Mouse (Mus musculus) layer of hippocampus, adult 9-10 months (tissue): ENCODE results near the gene Rd3.
A peak's percentile ranks its signal among the peaks of the same experiment; 100 is the strongest.

Source experiments
- DNase-seq: peaks from one replicate; pipeline ENCODE4 v3.0.0; 2022; ENCODE audit warnings: low spot score

Gene Rd3

GRCm38 (mm10) chr1:191977187-191977586 is at the start of gene Rd3:
Gene Rd3, plus strand, starts transcription at chr1:191977370.
- DNase-seq = no peak

DNA sequence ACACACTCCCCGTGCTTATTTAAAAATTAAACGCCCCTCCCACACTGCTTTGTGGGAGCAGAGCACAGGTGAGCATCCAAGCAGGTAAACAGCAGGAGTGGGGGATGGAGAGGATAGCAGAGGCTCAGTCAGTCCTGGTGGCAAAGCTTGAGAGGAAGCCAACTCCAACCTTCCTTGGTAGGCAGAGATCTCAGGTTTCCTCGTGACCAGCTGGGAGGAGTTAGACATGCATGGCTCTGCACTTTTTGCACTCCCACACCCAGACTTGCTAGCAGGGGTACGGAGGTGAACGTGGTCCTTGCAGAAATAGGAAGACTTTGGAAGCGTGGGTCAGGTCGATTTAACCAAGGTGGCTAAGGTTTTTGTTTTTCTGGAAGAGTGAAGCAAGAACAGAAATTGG is 48.8 kb upstream of the Rd3 start:
- DNase-seq = no peak

- no peak for DNase-seq
Observed at GRCm38 (mm10) chr1:191929065-191929464, 48.1 kb upstream of the Rd3 start.

DNA sequence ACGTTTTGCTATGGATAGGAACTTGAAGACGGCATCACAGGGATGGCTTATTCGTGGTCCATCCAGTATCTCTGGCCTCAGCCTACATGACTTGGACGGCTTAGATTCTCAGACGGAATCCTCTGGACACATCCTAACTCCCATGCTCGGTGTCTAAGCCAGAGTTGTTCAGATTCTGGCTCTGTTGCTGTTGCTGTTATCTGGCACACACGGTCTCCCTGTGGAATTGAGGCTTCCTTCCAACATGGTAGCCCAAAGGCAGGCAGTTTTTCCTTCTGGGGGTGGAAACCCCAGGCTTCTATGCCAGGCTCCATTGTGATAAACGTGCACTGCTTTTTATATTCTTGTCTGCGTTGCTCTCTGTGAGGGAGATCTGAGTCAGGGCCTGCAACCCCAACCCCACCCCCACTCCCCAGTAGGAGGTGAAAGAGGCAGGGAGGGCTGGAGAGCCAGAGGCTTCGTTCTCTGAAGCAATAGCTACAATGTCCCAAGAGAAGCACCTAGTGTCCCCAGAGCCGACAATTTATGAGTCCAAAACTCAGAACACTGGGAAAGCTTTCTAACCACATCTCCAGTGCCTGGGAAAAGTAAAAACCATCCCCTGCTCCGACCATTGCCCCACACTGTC is 47.2 kb upstream of the Rd3 start:
- no peak for DNase-seq

- DNase-seq = no peak
Observed at GRCm38 (mm10) chr1:191930525-191931105, 46.6 kb upstream of the Rd3 start.

- DNase-seq = no peak
Observed at GRCm38 (mm10) chr1:191932286-191932985, 44.7 kb upstream of the Rd3 start.

- DNase-seq = no peak
Observed at GRCm38 (mm10) chr1:191932986-191933632, 44.1 kb upstream of the Rd3 start.

DNA sequence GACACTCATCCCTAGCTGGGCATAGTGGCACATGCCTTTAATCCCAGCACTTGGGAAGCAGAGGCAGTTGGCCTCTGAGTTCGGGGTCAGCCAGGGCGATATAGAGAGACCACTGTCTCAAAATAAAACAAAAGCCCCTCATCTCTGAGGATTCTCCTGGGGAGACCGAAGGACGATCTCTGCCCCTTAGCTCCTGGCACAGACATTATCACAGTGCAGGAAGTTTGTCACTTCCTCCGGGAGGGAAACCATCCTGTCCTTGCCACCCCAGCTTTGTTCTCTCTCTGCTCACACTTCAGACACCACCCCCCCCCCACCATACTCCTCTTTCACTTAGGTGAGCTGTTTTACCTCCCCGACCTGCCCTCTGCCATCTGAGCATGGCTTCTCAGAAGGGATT is 33.5 kb upstream of the Rd3 start:
- DNase-seq = no peak

DNA sequence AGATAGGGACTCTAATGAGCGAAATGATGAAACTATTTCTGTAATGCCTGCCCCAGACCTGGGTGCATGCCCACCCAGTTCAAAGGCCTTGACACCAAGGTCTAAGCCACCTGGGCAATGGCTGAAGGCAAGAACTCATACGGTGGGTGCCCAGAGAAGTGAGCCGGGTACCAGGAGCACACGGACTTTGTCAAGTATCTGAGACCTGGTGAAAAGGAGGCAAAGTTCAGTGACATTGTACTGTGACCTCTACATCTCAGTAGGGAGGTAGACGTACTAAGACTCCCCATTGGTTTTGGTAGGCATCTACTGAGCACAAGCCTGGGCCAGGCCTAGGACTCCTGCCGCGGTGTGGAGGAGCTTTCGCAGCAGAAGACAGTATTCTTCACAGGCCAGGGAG is 31.8 kb upstream of the Rd3 start:
- no peak for DNase-seq

GRCm38 (mm10) chr1:191945756-191946155 is 31.4 kb upstream of the Rd3 start:
- DNase-seq = no peak

DNA sequence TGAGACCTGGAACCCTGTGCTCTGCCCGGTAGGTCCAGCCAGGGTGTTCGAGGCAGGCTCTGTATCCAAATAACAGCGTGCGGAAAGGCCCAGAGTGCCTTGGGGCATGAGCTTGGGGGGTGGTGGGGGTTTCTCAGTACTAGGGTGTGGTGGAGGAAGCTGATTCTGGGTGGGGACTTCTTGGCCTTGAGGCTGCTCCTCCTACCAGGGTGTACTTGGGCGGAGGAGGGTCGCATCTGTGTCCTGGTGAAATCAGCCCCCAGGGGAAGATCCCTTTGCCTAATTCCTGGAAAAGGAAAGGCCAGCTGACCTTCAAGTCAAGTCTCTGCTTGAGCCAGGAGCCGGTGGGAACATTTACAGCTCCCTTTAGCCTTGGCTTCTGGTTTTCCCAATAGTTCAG is 30.9 kb upstream of the Rd3 start:
- DNase-seq = no peak

GRCm38 (mm10) chr1:191946835-191947234 is 30.3 kb upstream of the Rd3 start:
- DNase-seq = no peak

GRCm38 (mm10) chr1:191947796-191948195 is 29.4 kb upstream of the Rd3 start:
- DNase-seq = no peak

- no peak for DNase-seq
Observed at GRCm38 (mm10) chr1:191948600-191948999, 28.6 kb upstream of the Rd3 start.

DNA sequence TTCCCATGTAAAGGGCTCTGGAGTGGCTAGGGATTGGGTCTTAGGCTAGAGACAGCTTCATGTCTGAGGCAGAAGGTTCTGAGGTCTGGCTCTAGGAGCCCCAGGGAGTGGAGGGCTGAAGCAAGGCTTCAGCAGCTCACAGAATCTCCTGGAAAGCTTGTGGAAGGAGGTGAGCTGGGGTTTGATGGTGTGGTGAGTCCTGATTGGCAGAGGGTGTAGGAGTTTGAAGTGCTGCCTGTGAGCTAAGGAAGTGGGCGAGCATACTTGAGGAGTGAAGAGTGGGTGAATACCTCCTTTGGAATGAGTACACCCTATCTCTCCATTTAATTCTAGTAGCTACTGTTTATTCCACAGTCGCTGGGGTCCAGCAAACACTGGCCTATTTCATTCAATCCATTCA is 26.6 kb upstream of the Rd3 start:
- no peak for DNase-seq

- DNase-seq = peak; percentile 61
Observed at GRCm38 (mm10) chr1:191952733-191953335, 24.3 kb upstream of the Rd3 start.

- no peak for DNase-seq
Observed at GRCm38 (mm10) chr1:191955101-191955500, 22.1 kb upstream of the Rd3 start.

DNA sequence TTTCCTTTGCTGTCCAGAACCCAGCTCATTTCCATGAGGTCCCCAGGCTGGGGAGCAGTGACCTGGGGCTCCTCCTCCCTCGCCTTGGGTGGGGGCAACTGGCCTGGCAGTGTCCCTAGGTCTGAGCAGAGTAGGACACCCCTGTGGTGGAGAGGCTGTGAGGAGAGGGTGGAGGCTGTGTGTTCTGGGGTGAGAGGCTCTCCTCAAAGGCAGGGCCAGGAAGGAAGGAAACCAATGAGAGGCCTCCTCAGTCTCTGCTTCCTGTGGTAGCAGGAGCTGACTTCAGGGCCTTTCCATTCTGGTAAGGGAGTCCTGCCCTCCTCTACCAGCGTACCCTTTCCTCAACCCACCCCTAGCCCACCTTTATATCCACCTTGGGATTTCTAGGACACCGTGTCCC is 20.9 kb upstream of the Rd3 start:
- no peak for DNase-seq

DNA sequence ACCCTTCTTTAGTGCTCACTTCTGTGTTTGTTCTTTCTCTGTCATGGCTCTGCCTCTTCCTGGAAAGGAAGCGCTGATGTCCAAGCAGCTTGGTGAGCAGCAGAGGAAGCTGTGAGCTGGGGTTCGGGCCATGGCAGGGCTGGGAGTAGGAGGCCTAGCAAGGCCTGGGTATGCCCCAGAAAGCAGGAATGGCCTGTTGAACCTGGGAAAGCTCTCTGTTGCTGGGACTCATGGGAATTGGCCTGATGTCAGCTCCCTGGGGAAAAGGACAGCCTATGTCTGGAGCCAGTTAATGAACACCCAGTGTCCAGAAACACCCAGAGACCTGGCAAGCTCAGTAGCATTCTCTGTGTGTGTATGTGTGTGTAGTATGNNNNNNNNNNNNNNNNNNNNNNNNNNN is 20.3 kb upstream of the Rd3 start:
- DNase-seq = no peak

GRCm38 (mm10) chr1:191957321-191957720 is 19.8 kb upstream of the Rd3 start:
- no peak for DNase-seq

DNA sequence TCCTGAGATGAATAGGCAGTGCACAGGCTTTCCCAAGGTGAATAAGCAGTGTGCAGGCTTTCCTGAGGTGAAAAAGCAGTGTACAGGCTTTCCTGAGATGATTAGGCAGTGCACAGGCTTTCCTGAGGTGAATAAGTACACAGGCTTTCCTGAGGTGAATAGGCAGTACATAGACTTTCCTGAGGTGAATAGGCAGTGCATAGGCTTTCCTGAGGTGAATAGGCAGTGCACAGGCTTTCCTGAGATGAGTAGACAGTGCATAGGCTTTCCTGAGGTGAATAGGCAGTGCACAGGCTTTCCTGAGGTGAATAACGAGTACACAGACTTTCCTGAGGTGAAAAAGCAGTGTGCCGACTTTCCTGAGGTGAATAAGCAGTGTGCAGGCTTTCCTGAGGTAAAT is 16.2 kb upstream of the Rd3 start:
- no peak for DNase-seq

GRCm38 (mm10) chr1:191963413-191963812 is 13.8 kb upstream of the Rd3 start:
- DNase-seq = no peak
